Mouse (Mus musculus) left cerebral cortex, adult 2 months (tissue): Measurements from ENCODE around the gene Tfpt. TPM values are rescaled to one million over a fixed set of nuclear protein-coding genes. Genes with fewer than 3 reads are reported as not detected.

Source experiments
- DNase-seq, 2 experiments: peaks; one replicate each; pipeline ENCODE4 v3.0.0; 2021 to 2022; ENCODE audit warnings: low spot score in 2 of 2, mixed read lengths in 1 of 2; ENCODE audit errors: extremely low spot score in 1 of 2
- H3K27ac ChIP-seq: fragments of 200-600 bp; 2 replicates; pipeline ENCODE4 v1.8.1; 2022
- H3K4me3 ChIP-seq: fragments of 200-600 bp; 2 replicates; pipeline ENCODE4 v1.8.1; 2022
- CTCF ChIP-seq: fragments of 200-600 bp; IDR thresholded peaks from 2 replicates; pipeline ENCODE4 v1.8.1; 2022; ENCODE audit warnings: antibody characterized with exemption, mild to moderate bottlenecking, moderate library complexity
- intact Hi-C: fragments of 180-260 bp; cut with DNase I; formaldehyde crosslinking; loops from one replicate; pipeline ENCODE4 v1.15.1; 2025
- long read RNA-seq, 2 experiments: library from polyadenylated mRNA; stranded (forward); transcript quantifications; one replicate each; pipeline ENCODE4 v2.0.0; 2021; ENCODE audit warnings: borderline mapping rate in 2 of 2
- total RNA-seq, 2 experiments: library from RNA; stranded (reverse); gene quantifications; 2 replicates each; pipeline ENCODE4 v1.2.3; 2021

Tfpt gene
- 10 to 100 TPM; 34.7 to 41.0 TPM for total RNA-seq
- long read RNA-seq, experiment 1, transcript Tfpt-204 (6 exons, 1,091 nt) = minor isoform, 9 of 25 reads
- long read RNA-seq, experiment 1, transcript Tfpt-202 (6 exons, 1,166 nt) = major isoform, 10 of 25 reads
- long read RNA-seq, experiment 1, partial matches to known transcripts = 2 of 25 reads
- long read RNA-seq, experiment 1, other reads (novel, unspliced or antisense) = 3 of 25 reads
- long read RNA-seq, experiment 2, transcript Tfpt-204 (6 exons, 1,091 nt) = major isoform, 7 of 15 reads
- long read RNA-seq, experiment 2, partial matches to known transcripts = 0 of 15 reads
- long read RNA-seq, experiment 2, other reads (novel, unspliced or antisense) = 5 of 15 reads

- no peak for TF ChIP-seq CTCF
- peak within 1 kb of the TSS; percentile 97 for H3K27ac ChIP-seq
- intact Hi-C loops = loop anchor here (1.0 kb wide), 1 partner anchor 13 kb away; the partner anchor contains the start of gene Ndufa3
- peak; percentile 93 to 94 for DNase-seq
- H3K4me3 ChIP-seq = peak within 1 kb of the TSS; percentile 61
Measured at GRCm38 (mm10) chr7:3629543-3630477, at the start of gene Tfpt, which contains the start of gene Prpf31. Gene Tfpt (minus strand): TSS chr7:3629929. Gene Prpf31 (plus strand): TSS chr7:3629985.

DNA sequence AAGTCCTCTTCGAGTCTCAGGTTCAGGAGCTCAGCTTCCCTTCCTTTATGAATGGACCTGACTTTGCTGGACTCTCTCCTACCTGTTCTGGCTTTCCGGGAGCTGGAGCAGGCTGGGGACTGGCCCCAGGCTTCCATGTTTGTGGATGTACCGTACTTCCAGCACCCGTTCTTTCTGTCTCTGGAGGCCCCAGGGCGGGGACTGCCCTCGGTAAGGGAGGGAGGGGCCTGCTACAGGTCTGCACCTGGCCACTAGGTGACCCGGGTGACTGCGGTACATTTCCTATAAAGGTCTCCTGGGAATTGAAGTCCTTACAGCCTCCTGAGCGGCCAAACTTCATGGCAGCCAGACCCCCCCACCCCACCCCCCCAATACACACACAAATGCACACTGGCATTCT is 47.6 kb upstream of the Tfpt start, which contains the start of gene Tmc4:
Gene Tmc4 (minus strand): TSS at position 212 of the 400 bp plus-strand sequence.
- DNase-seq = no peak
- H3K4me3 ChIP-seq = no peak within 1 kb of the TSS
- intact Hi-C loops = loop anchor here (5.0 kb wide), 2 partner anchors 750 to 795 kb away; no protein-coding TSS in a partner anchor
- TF ChIP-seq CTCF = no peak
- no peak within 1 kb of the TSS for H3K27ac ChIP-seq

DNA sequence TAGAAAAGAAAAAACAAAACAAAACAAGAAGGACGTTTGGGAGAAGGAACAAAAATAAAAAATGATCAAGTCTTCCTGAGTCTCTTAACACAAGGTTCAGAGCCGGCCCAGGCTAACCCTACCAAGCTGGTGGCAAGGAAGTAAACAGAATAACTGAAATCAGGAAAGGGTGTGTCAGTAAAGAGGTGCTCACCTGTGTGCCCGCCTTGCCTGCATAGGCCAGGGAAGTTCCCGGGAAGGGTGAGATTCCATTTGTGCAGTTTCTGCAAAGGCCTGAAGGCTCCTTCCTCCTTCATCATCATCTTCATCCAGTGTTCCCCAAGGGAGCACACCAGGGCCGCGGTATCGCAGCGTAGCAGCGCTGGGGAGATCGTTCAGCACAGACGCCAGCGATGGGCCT is 46.6 kb upstream of the Tfpt start:
- intact Hi-C loops = loop anchor here (5.0 kb wide), 2 partner anchors 751 to 796 kb away; no protein-coding TSS in a partner anchor
- no peak for DNase-seq
- no peak for TF ChIP-seq CTCF
- no peak overlapping the region for H3K27ac ChIP-seq
- H3K4me3 ChIP-seq = no peak overlapping the region

- H3K4me3 ChIP-seq = no peak overlapping the region
- TF ChIP-seq CTCF = no peak
- intact Hi-C loops = loop anchor here (5.0 kb wide), 2 partner anchors 752 to 797 kb away; no protein-coding TSS in a partner anchor
- DNase-seq = no peak
- H3K27ac ChIP-seq = no peak overlapping the region
Measured at GRCm38 (mm10) chr7:3675228-3675548, 45.5 kb upstream of the Tfpt start.

- Histone ChIP-seq H3K27ac (no peak overlapping the region), H3K4me3 (no peak overlapping the region)
- peak; percentile 97 for TF ChIP-seq CTCF
- peak; percentile 79 to 82 for DNase-seq
- intact Hi-C loops = loop anchor here (5.0 kb wide), 2 partner anchors 753 to 798 kb away; no protein-coding TSS in a partner anchor
Measured at GRCm38 (mm10) chr7:3674507-3675227, 44.9 kb upstream of the Tfpt start.

- TF ChIP-seq CTCF = no peak; the same call in none of the 2 replicates
- DNase-seq = no peak
- Histone ChIP-seq H3K27ac (no peak overlapping the region), H3K4me3 (no peak overlapping the region)
- intact Hi-C loops = no loop called here
Measured at GRCm38 (mm10) chr7:3666921-3667391, 37.2 kb upstream of the Tfpt start.

GRCm38 (mm10) chr7:3665215-3666114 is 35.7 kb upstream of the Tfpt start, which contains the start of gene Leng1:
Gene Leng1 (minus strand): TSS chr7:3665840.
- peak; percentile 94 for DNase-seq
- intact Hi-C loops = loop anchor here (1.0 kb wide), 1 partner anchor 19 kb away; no protein-coding TSS in a partner anchor
- peak within 1 kb of the TSS; percentile 81 for H3K27ac ChIP-seq
- TF ChIP-seq CTCF = no peak
- peak within 1 kb of the TSS; percentile 75 for H3K4me3 ChIP-seq

GRCm38 (mm10) chr7:3664524-3665214 is 34.9 kb upstream of the Tfpt start:
- H3K4me3 ChIP-seq = peak overlapping the region; percentile 75
- no peak for DNase-seq
- no peak for TF ChIP-seq CTCF
- peak overlapping the region; percentile 62 for H3K27ac ChIP-seq
- intact Hi-C loops = loop anchor here (1.0 kb wide), 1 partner anchor 18 kb away; no protein-coding TSS in a partner anchor

DNA sequence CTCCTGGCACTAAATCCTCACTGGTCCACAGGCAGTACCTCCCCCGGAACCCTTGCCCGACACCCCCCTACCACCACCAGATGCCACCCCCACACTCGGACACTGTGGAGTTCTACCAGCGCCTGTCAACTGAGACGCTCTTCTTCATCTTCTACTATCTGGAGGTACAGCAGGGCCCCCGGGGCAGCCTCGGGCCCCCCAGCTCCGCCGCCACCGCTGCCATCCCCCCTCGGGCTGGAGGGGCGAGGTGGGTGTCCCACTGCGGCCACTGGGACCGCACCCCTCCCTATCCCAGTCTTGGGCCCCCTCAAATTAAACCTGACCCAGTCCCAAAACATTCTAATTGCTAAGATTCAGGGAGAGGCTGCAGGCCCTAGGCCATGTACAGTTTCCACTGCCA is 28.8 kb upstream of the Tfpt start:
- Histone ChIP-seq H3K27ac (no peak overlapping the region), H3K4me3 (no peak overlapping the region)
- no peak for TF ChIP-seq CTCF
- intact Hi-C loops = no loop called here
- no peak for DNase-seq
